Mouse (Mus musculus) myocyte (in vitro differentiated cells): ENCODE measurements around the gene Pitx3. TPM values are rescaled to one million over a fixed set of nuclear protein-coding genes. Genes with fewer than 3 reads are reported as not detected.

Experiments
- H3K27me3 ChIP-seq: one replicate; pipeline ENCODE4 v1.6.1; 2011; ENCODE audit not compliant: control insufficient read depth, insufficient read depth, insufficient read length
- H3K36me3 ChIP-seq: one replicate; pipeline ENCODE4 v1.6.1; 2011; ENCODE audit not compliant: control insufficient read depth, insufficient read depth
- H3K4me2 ChIP-seq: one replicate; pipeline ENCODE4 v1.6.1; 2011; ENCODE audit warnings: low read depth, control low read depth
- H3K4me3 ChIP-seq: one replicate; pipeline ENCODE4 v1.5.1; 2011; ENCODE audit warnings: mild to moderate bottlenecking, control low read depth, moderate library complexity
- H3K79me2 ChIP-seq: one replicate; pipeline ENCODE4 v1.6.1; 2011; ENCODE audit not compliant: control insufficient read depth, insufficient read depth
- H3ac ChIP-seq: one replicate; pipeline ENCODE4 v1.6.1; 2011; ENCODE audit not compliant: control insufficient read depth, insufficient read length
- CEBPB ChIP-seq: IDR thresholded peaks from 2 replicates; pipeline ENCODE4 v1.6.1; 2011; ENCODE audit warnings: mild to moderate bottlenecking, moderate library complexity; ENCODE audit not compliant: poor library complexity, insufficient read depth, severe bottlenecking
- E2F4 ChIP-seq: IDR thresholded peaks from one replicate; pipeline ENCODE4 v1.6.1; 2011; ENCODE audit warnings: mild to moderate bottlenecking, control low read depth, moderate library complexity; ENCODE audit not compliant: insufficient read depth
- MAX ChIP-seq: IDR thresholded peaks from one replicate; pipeline ENCODE4 v1.6.1; 2011; ENCODE audit warnings: low read depth, mild to moderate bottlenecking, control low read depth
- MYOD1 ChIP-seq, 3 experiments: IDR thresholded peaks; one replicate each; pipeline ENCODE4 v1.6.1; 2011; ENCODE audit warnings: control low read depth in 2 of 3, low read depth in 2 of 3, mild to moderate bottlenecking in 2 of 3, moderate library complexity in 1 of 3; ENCODE audit not compliant: insufficient read length in 2 of 3, control insufficient read depth in 1 of 3
- MYOG ChIP-seq, 3 experiments: IDR thresholded peaks; one replicate each; pipeline ENCODE4 v1.6.1; 2011; ENCODE audit warnings: control low read depth in 2 of 3, low read depth in 2 of 3, mild to moderate bottlenecking in 2 of 3; ENCODE audit not compliant: insufficient read length in 2 of 3, control insufficient read depth in 1 of 3, insufficient read depth in 1 of 3
- POLR2A ChIP-seq: IDR thresholded peaks from one replicate; pipeline ENCODE4 v1.6.1; 2011; ENCODE audit warnings: low read depth, mild to moderate bottlenecking, control low read depth, moderate library complexity; ENCODE audit not compliant: insufficient read length
- POLR2AphosphoS2 ChIP-seq: IDR thresholded peaks from one replicate; pipeline ENCODE4 v1.6.1; 2011; ENCODE audit warnings: low read depth, control low read depth; ENCODE audit not compliant: insufficient read length
- REST ChIP-seq: IDR thresholded peaks from one replicate; pipeline ENCODE4 v1.6.1; 2011; ENCODE audit warnings: mild to moderate bottlenecking, control low read depth, moderate library complexity; ENCODE audit not compliant: insufficient read depth, insufficient read length
- SRF ChIP-seq: IDR thresholded peaks from one replicate; pipeline ENCODE4 v1.6.1; 2011; ENCODE audit warnings: low read depth; ENCODE audit not compliant: control insufficient read depth, insufficient read length
- TCF12 ChIP-seq: IDR thresholded peaks from one replicate; pipeline ENCODE4 v1.6.1; 2011; ENCODE audit warnings: mild to moderate bottlenecking, control low read depth; ENCODE audit not compliant: poor library complexity, insufficient read depth, severe bottlenecking
- TCF3 ChIP-seq: IDR thresholded peaks from one replicate; pipeline ENCODE4 v1.6.1; 2011; ENCODE audit warnings: low read depth, control low read depth; ENCODE audit not compliant: insufficient read length
- USF1 ChIP-seq: IDR thresholded peaks from one replicate; pipeline ENCODE4 v1.6.1; 2011; ENCODE audit warnings: low read depth, mild to moderate bottlenecking, control low read depth, moderate library complexity
- polyA plus RNA-seq: library from polyadenylated mRNA; unstranded; fragments of >200 nt; fragmentation: generic; extraction: Trizol; gene quantifications from one replicate; pipeline ENCODE4 v1.2.1, GENCODE M21; 2012; ENCODE audit warnings: missing spikeins

The Pitx3 gene
- polyA plus RNA-seq, 1 experiment, result 9.3 TPM

- H3K4me3 ChIP-seq, result peak overlapping the region; percentile 34
- peak overlapping the region; percentile 43 for H3ac ChIP-seq
- H3K4me2 ChIP-seq, result peak overlapping the region; percentile 98
- TF ChIP-seq USF1, result peak; percentile 86
- no peak for TF ChIP-seq REST
- TF ChIP-seq POLR2A, result peak; percentile 49
- TF ChIP-seq E2F4, result no peak
- no peak for TF ChIP-seq MYOG (IDR thresholded peaks at IDR 0.05; ENCODE audit: control insufficient read depth in 1 of 3, insufficient read depth in 1 of 3, insufficient read length in 2 of 3, low read depth in 2 of 3)
- H3K27me3 ChIP-seq, result no peaks in the 10 kb centered on the region
- H3K36me3 ChIP-seq, result no peaks in the 10 kb centered on the region
- H3K79me2 ChIP-seq, result peaks cover 9% of the 10 kb centered on the region
Measured at GRCm38 (mm10) chr19:46148372-46148760, 240 bp upstream of the Pitx3 start.

GRCm38 (mm10) chr19:46141091-46141490 is 7.0 kb downstream of the Pitx3 start:
- Histone ChIP-seq H3K79me2 (no peaks in the 10 kb centered on the region), H3K4me2 (peak overlapping the region; percentile 41), H3K27me3 (no peaks in the 10 kb centered on the region), H3ac (no peak overlapping the region), H3K36me3 (no peaks in the 10 kb centered on the region), H3K4me3 (no peak overlapping the region)
- TF ChIP-seq TCF12, result peak; percentile 3
- peak in 2 of 3 experiments; percentile 70 to 71 for TF ChIP-seq MYOG (IDR thresholded peaks at IDR 0.05; ENCODE audit: control insufficient read depth in 1 of 3, insufficient read depth in 1 of 3, insufficient read length in 2 of 3, low read depth in 2 of 3)
- no peak for TF ChIP-seq CEBPB
- no peak for TF ChIP-seq E2F4
- TF ChIP-seq MYOD1 (IDR thresholded peaks at IDR 0.05; ENCODE audit: control insufficient read depth in 1 of 3, insufficient read length in 2 of 3, low read depth in 2 of 3), result peak; percentile 61 to 91 (median 84)
- TF ChIP-seq MAX, result no peak

GRCm38 (mm10) chr19:46140324-46140723 is 7.8 kb downstream of the Pitx3 start:
- Histone ChIP-seq H3K27me3 (no peaks in the 10 kb centered on the region), H3K4me2 (no peak overlapping the region), H3K79me2 (no peaks in the 10 kb centered on the region), H3K36me3 (no peaks in the 10 kb centered on the region), H3K4me3 (no peak overlapping the region), H3ac (no peak overlapping the region)
- TF ChIP-seq TCF3 (no peak), CEBPB (no peak), TCF12 (no peak)

GRCm38 (mm10) chr19:46136639-46137580 is 11.2 kb downstream of the Pitx3 start:
- Histone ChIP-seq H3K4me3 (no peak overlapping the region), H3K36me3 (no peaks in the 10 kb centered on the region), H3K27me3 (no peaks in the 10 kb centered on the region)

GRCm38 (mm10) chr19:46135789-46136638 is 12.1 kb downstream of the Pitx3 start:
- TF ChIP-seq MAX (no peak), CEBPB (no peak), TCF3 (no peak), SRF (no peak), USF1 (no peak), MYOG (IDR thresholded peaks at IDR 0.05; ENCODE audit: control insufficient read depth in 1 of 3, insufficient read depth in 1 of 3, insufficient read length in 2 of 3, low read depth in 2 of 3) (no peak), POLR2A (no peak), MYOD1 (IDR thresholded peaks at IDR 0.05; ENCODE audit: control insufficient read depth in 1 of 3, insufficient read length in 2 of 3, low read depth in 2 of 3) (no peak), POLR2AphosphoS2 (no peak), REST (no peak), TCF12 (no peak), E2F4 (no peak)
- Histone ChIP-seq H3K36me3 (no peaks in the 10 kb centered on the region), H3K4me2 (peak overlapping the region; percentile 71)

More at GRCm38 (mm10) chr19:46136639-46137580, 11.2 kb downstream of the Pitx3 start:
- no peak overlapping the region for H3K4me2 ChIP-seq
- no peaks in the 10 kb centered on the region for H3K79me2 ChIP-seq
- no peak overlapping the region for H3ac ChIP-seq
- TF ChIP-seq TCF12 (no peak), POLR2AphosphoS2 (no peak), POLR2A (no peak), SRF (no peak), MYOG (IDR thresholded peaks at IDR 0.05; ENCODE audit: control insufficient read depth in 1 of 3, insufficient read depth in 1 of 3, insufficient read length in 2 of 3, low read depth in 2 of 3) (no peak), E2F4 (no peak)

More at GRCm38 (mm10) chr19:46135789-46136638, 12.1 kb downstream of the Pitx3 start:
- Histone ChIP-seq H3K27me3 (no peaks in the 10 kb centered on the region), H3ac (no peak overlapping the region), H3K4me3 (peak overlapping the region; percentile 12), H3K79me2 (no peaks in the 10 kb centered on the region)
